Mouse (Mus musculus) telencephalon, adult 2 months (tissue): Measurements from ENCODE around the gene Abca6.

Experiments
- DNase-seq: peaks from one replicate; pipeline ENCODE4 v3.0.0-alpha.2; 2011; ENCODE audit warnings: low read depth, low spot score

Gene Abca6

DNA sequence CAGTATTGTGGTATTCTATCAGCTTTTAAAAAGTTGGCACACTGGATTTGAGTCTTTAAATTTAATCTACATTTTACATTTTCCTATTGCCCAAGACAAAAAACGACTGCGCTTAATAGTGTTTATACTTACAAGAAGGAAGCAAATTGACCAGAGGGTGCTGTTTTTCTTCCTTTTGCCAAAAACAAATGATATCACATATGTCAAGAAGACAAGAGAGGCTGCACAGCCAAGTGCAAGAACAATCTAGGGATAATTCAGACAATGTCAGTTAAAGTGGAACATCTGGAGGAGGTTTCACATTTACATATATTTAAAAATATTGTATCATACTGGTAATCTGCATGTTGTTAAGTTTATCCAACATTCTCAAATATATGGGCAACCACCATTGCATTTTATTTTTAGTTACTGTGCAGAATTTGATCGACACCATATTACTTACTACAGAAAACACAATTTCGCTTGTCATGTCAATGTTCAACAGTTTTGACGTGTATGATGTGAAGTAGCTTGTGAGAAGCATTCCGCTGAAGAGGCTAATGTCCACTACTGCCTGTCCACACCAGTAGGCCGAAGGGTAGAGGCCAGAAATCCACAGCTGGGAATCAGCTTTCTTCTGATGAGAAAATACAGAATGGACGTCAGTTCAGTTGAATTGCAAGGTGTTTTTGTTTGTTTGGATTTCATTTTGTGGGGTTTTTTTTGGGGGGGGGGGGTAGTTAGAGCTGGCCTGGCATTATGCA is 54.8 kb downstream of the Abca6 start:
- DNase-seq, result no peak

DNA sequence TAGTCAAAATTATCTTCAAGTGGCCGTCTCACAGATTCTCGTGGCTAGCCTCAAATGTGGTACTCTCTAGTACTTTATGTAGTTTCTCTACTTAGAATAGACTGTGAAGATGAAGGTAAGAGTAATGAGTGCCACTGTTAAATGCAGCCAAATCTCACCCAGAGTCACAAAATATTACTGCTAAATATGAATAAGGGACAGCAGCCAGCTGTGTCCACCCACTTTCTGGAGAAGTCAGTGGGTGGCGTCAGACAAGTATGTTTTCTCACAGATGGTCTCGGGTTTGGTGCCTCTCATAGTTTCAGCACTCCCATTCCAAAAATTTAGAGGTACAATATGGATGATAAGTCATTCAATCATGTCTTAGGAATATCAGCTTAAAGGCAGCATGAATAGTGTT is 56.3 kb downstream of the Abca6 start:
- peak; percentile 52 for DNase-seq

DNA sequence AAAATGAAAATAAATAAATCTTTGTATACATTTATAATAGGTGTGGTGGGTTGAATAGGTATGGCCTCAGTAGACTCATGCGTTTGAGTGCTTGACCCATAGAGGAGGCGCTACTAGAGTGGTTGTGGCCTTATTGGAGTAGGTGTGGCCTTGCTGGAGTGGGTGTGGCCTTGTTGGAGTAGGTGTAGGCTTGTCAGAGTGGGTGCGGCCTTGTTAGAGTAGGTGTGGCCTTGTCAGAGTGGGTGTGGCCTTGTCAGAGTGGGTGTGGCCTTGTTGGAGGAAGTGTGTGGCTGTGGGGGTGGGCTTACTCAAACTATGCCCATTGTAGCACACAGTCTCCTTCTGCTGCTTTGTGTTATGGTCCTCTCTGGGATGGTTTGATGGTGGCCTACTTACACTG is 80.4 kb downstream of the Abca6 start:
- DNase-seq, result no peak

DNA sequence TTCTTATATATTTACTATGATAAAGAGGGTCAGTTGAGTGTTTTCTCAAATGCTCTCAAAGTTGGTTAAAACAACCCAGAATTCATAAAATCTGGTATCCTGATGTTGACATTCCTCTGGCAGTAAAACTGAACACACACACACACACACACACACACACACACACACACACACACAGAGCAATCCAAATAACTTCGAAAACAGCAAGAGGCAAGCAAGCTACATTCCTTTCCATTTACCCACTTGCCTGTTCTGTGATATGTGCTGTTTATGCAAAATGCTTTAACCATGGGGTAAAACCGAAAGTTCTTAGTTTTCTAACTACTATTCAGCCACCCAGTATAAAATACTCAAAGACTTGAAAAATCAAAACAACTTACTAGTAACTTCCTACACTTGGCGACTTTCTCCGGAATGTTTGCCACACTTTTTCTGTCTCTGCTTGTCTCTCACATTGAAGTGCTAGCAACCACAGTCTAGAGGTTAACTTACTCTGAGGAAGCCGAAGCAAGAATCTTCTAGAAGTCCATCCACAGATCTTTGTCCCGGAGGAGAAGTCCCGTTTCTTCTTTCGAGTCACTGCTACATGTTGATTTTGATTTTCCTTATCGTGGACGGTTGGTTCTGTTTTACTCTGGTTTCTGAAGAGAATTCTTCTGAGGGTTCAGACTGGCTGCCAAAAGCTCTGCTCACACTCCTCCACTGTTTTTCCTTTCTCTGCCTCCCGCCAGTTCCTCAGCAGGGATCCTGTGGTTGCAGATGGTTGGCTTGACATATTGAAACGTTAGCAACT is 83.9 kb downstream of the Abca6 start, which contains the start of gene Abca9:
Gene Abca9 (minus strand): TSS at position 738 of the 793 bp plus-strand sequence.
- peak; percentile 60 for DNase-seq

DNA sequence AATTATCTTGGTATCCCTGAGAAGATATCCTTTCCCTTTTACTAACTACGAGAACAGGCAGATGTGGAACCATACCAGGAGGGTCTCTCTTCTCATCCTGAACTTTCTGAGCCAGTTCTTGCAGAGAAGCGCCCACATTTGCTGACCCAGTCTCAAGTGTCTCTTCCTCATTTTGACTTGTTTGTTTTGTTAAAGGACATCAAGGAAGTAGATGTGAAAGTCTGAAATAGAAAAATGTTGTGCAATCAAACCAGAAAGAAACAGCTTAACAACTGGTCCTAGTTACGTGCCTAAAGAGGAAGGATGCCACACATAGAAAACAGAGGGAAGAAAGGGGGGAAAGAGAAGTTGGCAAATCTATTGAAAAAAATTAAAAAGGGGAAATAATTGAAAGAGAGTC is 85.8 kb downstream of the Abca6 start:
- peak; percentile 42 for DNase-seq

DNA sequence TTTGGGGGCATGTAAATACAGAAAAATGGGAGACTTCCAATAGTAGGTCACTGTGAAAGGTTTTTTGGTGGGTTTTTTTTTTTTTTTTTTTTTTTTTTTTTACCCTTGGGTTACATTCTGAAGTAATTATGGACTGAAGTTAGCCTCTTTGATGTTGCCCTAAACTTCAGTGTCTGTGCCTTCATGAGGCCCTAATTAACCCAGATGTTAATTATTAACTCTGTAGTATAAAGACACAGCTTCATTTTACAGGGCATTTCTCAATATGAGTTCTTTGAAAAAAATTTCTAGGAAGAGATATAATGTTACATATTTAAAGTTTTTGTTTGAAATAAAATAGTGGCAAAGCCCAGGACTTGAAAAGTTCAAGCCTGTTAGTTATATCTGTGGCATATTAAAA is 86.2 kb downstream of the Abca6 start:
- DNase-seq, result no peak

DNA sequence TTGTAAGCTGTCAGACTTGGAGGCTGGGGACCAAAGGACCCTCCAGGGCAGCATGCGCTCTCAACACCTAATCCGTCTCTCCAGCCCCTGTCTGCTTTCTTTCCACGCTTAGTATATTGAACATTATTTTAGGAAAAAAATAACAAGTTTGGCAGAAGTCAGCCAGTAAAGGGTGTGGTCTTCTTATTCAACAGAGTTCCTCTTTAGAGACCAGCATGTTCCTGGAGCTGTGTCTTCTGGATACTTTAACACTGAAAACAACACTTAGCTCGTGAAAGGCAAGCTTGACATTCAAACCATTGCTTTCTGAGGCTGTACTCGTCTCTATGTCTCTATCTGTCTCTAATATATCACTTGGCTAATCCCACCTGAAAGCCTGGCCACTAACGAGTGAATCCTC is 94.5 kb downstream of the Abca6 start:
- no peak for DNase-seq

DNA sequence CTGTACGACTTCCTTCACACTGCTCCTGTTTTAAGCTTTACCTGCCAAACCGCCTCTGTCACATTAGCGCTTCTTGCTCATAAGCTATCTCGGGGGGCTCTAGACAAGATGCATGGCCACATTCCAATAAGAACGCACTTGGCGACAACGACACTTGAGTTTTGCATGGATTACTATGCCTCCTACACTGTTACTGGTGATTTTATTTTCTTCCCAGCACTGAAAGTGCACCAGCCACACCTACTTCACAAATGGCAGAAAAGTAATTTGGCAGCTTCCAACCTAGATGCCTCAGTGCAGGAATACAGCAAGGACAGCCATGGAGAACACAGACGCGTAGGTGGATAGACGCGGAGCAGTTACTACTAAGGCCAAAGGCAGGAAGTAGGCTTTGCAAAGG is 95.6 kb downstream of the Abca6 start:
- peak; percentile 36 for DNase-seq

DNA sequence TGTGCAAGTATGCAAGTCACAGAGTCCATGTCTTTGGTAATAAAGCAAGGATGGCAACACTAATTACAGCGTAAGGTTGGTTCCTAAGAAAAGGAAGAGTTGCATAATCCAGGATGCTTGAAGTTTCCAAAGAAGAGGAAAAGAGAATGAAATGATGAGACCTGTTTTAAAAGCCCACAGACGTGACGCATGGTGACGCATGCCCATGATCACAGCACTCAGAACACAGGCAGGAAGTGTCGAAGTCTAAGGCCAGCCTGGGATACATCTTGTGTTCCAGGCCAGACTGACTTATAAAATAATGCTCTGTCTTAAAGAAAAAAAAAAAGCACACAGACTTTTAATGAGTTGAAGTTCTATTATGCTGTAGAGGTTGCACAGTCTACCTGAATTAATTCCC is 103.9 kb downstream of the Abca6 start:
- DNase-seq, result no peak

DNA sequence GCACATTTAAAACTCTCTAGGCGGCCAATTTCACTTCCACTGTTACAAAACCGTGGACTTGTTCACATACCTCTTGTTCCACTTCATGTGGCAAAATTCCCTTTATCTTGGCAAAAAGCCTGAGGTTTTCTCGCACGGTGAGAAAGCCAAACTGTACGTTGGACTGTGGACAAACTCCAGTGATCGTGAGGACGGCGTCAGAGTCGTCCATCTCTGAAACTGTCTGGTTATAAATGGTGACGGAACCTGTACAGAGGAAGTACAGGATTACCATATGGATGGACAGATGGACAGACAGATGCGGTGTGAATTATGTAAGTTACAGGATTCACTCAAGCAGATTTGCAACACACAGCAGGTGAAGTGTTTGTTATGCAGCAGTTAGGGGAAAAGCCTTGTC is 106.2 kb downstream of the Abca6 start:
- peak; percentile 15 for DNase-seq

DNA sequence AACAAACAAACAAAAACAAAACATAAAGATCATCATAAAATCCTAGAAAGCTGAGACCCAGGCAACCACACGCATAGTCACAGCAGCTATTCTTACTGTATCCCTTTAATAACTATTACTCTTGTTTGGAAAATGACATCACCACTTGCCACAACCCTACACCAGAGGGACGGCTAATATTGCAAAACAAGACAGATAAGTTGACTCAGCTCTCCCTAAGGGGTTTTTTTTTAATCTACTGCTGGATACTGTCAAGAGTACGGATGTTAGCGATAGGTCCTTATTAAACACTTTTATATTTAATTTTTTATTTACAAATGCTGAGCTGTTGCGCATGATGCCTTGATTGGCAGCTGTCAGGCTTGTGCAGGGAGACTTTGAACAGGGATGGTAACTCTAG is 120.8 kb downstream of the Abca6 start:
- no peak for DNase-seq
